Mouse (Mus musculus) heart, embryonic 11.5 days (tissue): ENCODE measurements around the gene Gng7. TPM values are rescaled to one million over a fixed set of nuclear protein-coding genes. Genes with fewer than 3 reads are reported as not detected.

ENCODE experiments used
- ATAC-seq: fragments of 200-750 bp; cut with Nextera tagmentation; replicated peaks from 2 replicates; pipeline ENCODE4 v1.8.0; 2017; ENCODE audit warnings: moderate library complexity; ENCODE audit not compliant: insufficient number of reproducible peaks, low FRiP score, low TSS enrichment
- H3K27ac ChIP-seq: fragments of 300-500 bp; sonication (generic); 2 replicates; pipeline ENCODE4 v1.5.1; 2014; ENCODE audit warnings: mild to moderate bottlenecking, low read depth, low read length
- H3K27me3 ChIP-seq: fragments of 300-500 bp; sonication (generic); 2 replicates; pipeline ENCODE4 v1.6.1; 2014; ENCODE audit warnings: mild to moderate bottlenecking, low read length, mixed read lengths; ENCODE audit not compliant: control insufficient read depth, insufficient read depth
- H3K36me3 ChIP-seq: fragments of 300-500 bp; sonication (generic); 2 replicates; pipeline ENCODE4 v1.6.1; 2014; ENCODE audit warnings: mild to moderate bottlenecking, low read length, moderate library complexity, mixed read lengths; ENCODE audit not compliant: control insufficient read depth, insufficient read depth
- H3K4me1 ChIP-seq: fragments of 300-500 bp; sonication (generic); 2 replicates; pipeline ENCODE4 v1.6.1; 2014; ENCODE audit warnings: low read length; ENCODE audit not compliant: control insufficient read depth, insufficient read depth
- H3K4me2 ChIP-seq: fragments of 300-500 bp; sonication (generic); 2 replicates; pipeline ENCODE4 v1.6.1; 2014; ENCODE audit warnings: mild to moderate bottlenecking, moderate library complexity
- H3K4me3 ChIP-seq: fragments of 300-500 bp; sonication (generic); 2 replicates; pipeline ENCODE4 v1.5.1; 2014; ENCODE audit warnings: low read depth, low read length
- H3K9ac ChIP-seq: fragments of 300-500 bp; sonication (generic); 2 replicates; pipeline ENCODE4 v1.6.1; 2014; ENCODE audit warnings: mild to moderate bottlenecking, low read depth, low read length, moderate library complexity
- H3K9me3 ChIP-seq: fragments of 300-500 bp; sonication (generic); replicated peaks from 2 replicates; pipeline ENCODE4 v1.6.1; 2016; ENCODE audit warnings: low read length; ENCODE audit not compliant: control insufficient read depth
- WGBS: fragments of 180-500 bp; shearing (Covaris S2); extraction: QIAGEN DNeasy Blood & Tissue Kit; methylation state at CpG from one replicate; pipeline ENCODE4 v1.1.7; 2014; ENCODE audit not compliant: insufficient replicate concordance; 5-methylcytosine and 5-hydroxymethylcytosine counted together
- polyA plus RNA-seq: library from polyadenylated mRNA; unstranded; fragments of >200 nt; fragmentation: Nextera tagmentation; extraction: Ambion mirVana; gene quantifications from 2 replicates; pipeline ENCODE4 v1.2.1, GENCODE M21; 2014

Gene Gng7
- polyA plus RNA-seq, 1 experiment from 2014 or later = 1.4 TPM

DNA sequence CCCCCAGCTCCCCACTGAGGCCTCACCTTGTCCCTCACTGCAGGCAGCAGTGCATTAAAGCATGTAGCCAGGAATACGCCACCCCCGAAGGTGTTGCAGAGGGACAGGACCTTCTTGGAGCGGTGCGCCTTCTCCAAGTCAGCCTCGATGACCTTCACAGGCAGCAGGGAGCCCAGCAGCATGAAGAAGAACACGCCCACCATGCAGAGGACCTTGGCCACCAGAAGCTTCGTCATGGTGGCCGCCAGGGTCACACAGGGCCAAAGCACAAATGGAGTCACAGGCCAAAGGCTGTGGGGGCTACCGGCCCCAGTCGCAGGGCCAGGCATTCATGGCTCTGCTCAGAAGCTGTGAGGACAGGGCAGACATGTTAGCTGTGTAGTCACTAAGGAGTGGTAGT lies 18.8 kb upstream of the Gng7 start:
- Histone ChIP-seq H3K4me3 (no peak overlapping the region), H3K27me3 (no peaks in the 10 kb centered on the region), H3K27ac (no peak overlapping the region), H3K4me1 (no peaks in the 10 kb centered on the region; the same call in 1 of the 2 replicates), H3K9me3 (no peaks in the 10 kb centered on the region), H3K4me2 (no peak overlapping the region), H3K9ac (no peak overlapping the region), H3K36me3 (0 out of 2 replicates have a peak, but pooled peaks cover 2% of the 10 kb centered on the region)
- 71% methylated on average over 10 of the region's 10 CpGs for WGBS
- no peak for ATAC-seq

GRCm38 (mm10) chr10:81029031-81029430 lies 14.3 kb upstream of the Gng7 start:
- Histone ChIP-seq H3K9ac (no peak overlapping the region), H3K4me1 (peaks cover 10% of the 10 kb centered on the region; the same call in 1 of the 2 replicates), H3K27me3 (peaks cover 22% of the 10 kb centered on the region), H3K9me3 (no peaks in the 10 kb centered on the region), H3K36me3 (0 out of 2 replicates have a peak, but pooled peaks cover 2% of the 10 kb centered on the region), H3K4me3 (no peak overlapping the region), H3K4me2 (no peak overlapping the region), H3K27ac (no peak overlapping the region)
- ATAC-seq = no peak
- 73% methylated on average over 10 of the region's 10 CpGs for WGBS

- ATAC-seq = no peak
- Histone ChIP-seq H3K36me3 (0 out of 2 replicates have a peak, but pooled peaks cover 2% of the 10 kb centered on the region), H3K9ac (no peak overlapping the region), H3K27ac (no peak overlapping the region), H3K4me2 (no peak overlapping the region), H3K4me1 (peaks cover 10% of the 10 kb centered on the region; the same call in 1 of the 2 replicates), H3K4me3 (no peak overlapping the region), H3K9me3 (no peaks in the 10 kb centered on the region), H3K27me3 (peaks cover 29% of the 10 kb centered on the region)
Observed at GRCm38 (mm10) chr10:81028219-81028618, 13.5 kb upstream of the Gng7 start.

DNA sequence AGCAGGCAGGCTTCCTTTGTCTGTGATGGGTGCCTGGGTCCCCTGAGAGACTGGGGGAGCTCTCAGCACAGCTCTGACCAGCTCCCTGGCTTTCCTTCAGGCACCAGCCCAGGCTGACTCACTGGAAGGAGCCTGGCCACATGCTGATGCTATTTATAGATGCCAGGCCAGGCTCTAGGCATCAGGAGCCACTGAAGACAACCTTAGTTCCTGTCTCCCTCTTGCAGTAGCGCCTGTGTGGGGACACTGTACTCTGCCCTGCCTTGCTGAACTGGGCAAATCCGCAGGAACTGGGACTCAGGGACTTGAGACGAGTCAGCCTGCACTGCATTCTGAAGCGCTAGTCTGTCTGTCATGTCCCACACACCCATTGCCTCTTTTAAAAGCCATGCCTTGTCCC lies 12.6 kb upstream of the Gng7 start:
- ATAC-seq = no peak
- peaks cover 10% of the 10 kb centered on the region; the same call in 1 of the 2 replicates for H3K4me1 ChIP-seq
- H3K4me3 ChIP-seq = no peak overlapping the region
- no peaks in the 10 kb centered on the region for H3K9me3 ChIP-seq
- peaks cover 34% of the 10 kb centered on the region for H3K27me3 ChIP-seq
- no peak overlapping the region for H3K4me2 ChIP-seq
- H3K36me3 ChIP-seq = 0 out of 2 replicates have a peak, but pooled peaks cover 2% of the 10 kb centered on the region
- H3K27ac ChIP-seq = 0 out of 2 replicates have a peak overlapping the region, but pooled peaks have one; percentile 22
- H3K9ac ChIP-seq = no peak overlapping the region
- WGBS = 57% methylated on average over 4 of the region's 4 CpGs

DNA sequence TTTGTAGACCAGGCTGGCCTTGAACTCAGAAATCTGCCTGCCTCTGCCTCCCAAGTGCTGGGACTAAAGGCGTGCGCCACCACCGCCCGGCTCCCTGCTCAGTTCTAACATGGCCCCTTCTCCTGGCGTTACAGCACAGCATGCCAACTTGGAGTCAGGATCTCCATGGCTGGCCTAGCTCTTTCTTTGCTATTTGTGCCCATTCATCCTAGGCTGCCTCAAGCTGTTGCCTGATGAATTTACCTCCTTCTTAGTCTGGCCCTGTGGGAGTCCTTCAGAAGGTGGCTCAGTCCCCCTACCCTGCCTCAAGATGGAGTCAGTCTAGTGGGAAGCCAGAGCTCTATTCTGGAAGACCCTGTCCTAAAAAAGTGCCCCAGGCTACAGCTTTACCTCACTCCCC lies 12.1 kb upstream of the Gng7 start:
- H3K4me3 ChIP-seq = no peak overlapping the region
- ATAC-seq = no peak
- peaks cover 10% of the 10 kb centered on the region; the same call in 1 of the 2 replicates for H3K4me1 ChIP-seq
- 0 out of 2 replicates have a peak, but pooled peaks cover 2% of the 10 kb centered on the region for H3K36me3 ChIP-seq
- WGBS = 91% methylated on average over 5 of the region's 5 CpGs
- H3K4me2 ChIP-seq = no peak overlapping the region
- H3K9ac ChIP-seq = no peak overlapping the region
- no peaks in the 10 kb centered on the region for H3K9me3 ChIP-seq
- no peak overlapping the region for H3K27ac ChIP-seq
- H3K27me3 ChIP-seq = peaks cover 39% of the 10 kb centered on the region

DNA sequence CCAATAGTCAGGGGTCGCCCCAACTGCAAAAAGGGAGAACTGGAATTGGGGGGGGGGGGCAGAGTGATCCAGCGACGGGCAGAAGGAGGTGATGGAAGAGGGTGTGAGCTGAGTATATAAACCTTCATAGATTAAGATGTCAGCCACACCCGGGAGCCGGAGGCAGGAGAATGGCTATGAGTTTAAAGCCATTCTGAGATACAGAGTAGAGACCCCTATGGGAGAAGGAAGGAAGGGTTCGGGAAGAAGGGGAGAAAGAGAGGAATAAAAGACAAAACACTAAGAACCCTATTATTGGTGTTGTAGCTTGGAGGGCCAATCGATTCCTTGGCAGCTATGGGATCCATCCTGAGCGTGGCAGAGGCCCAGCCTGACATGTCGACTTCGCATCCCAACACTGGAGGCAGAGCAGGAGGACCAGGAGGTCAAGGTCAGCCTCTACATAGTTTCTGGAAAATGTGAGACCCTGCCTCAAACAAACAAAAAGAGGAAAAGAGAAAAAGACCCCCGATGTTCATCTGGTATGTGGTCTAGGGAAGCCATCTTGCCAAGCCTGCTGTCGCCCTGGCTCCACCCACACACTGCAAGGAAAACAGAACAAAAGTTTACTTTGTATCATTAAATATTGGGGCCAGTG lies 11.0 kb upstream of the Gng7 start, which contains the start of gene Diras1:
Gene Diras1, minus strand, starts transcription at position 24 of the 637 bp plus-strand sequence.
- Histone ChIP-seq H3K27me3 (peaks cover 48% of the 10 kb centered on the region), H3K4me2 (peak within 1 kb of the TSS; percentile 57), H3K27ac (no peak within 1 kb of the TSS), H3K9me3 (no peaks in the 10 kb centered on the region), H3K36me3 (0 out of 2 replicates have a peak, but pooled peaks cover 2% of the 10 kb centered on the region), H3K9ac (no peak within 1 kb of the TSS), H3K4me1 (peaks cover 10% of the 10 kb centered on the region; the same call in 1 of the 2 replicates), H3K4me3 (peak within 1 kb of the TSS; percentile 26)
- WGBS = 53% methylated on average over 12 of the region's 12 CpGs
- no peak; the same call in 1 of the 2 replicates for ATAC-seq

- peak; percentile 32; the same call in 1 of the 2 replicates for ATAC-seq
- no peak overlapping the region for H3K9ac ChIP-seq
- peaks cover 10% of the 10 kb centered on the region; the same call in 1 of the 2 replicates for H3K4me1 ChIP-seq
- H3K9me3 ChIP-seq = no peaks in the 10 kb centered on the region
- no peaks in the 10 kb centered on the region for H3K36me3 ChIP-seq
- H3K4me3 ChIP-seq = peak overlapping the region; percentile 26
- H3K27me3 ChIP-seq = peaks cover 49% of the 10 kb centered on the region
- WGBS = 3% methylated on average over 26 of the region's 43 CpGs
- H3K4me2 ChIP-seq = peak overlapping the region; percentile 57
- no peak overlapping the region for H3K27ac ChIP-seq
Observed at GRCm38 (mm10) chr10:81025047-81025621, 10.4 kb upstream of the Gng7 start.

GRCm38 (mm10) chr10:81024346-81024937 lies 9.7 kb upstream of the Gng7 start:
- no peak overlapping the region for H3K9ac ChIP-seq
- H3K4me1 ChIP-seq = peaks cover 10% of the 10 kb centered on the region; the same call in 1 of the 2 replicates
- no peaks in the 10 kb centered on the region for H3K36me3 ChIP-seq
- peaks cover 52% of the 10 kb centered on the region for H3K27me3 ChIP-seq
- no peak overlapping the region for H3K4me2 ChIP-seq
- no peak for ATAC-seq
- no peak overlapping the region for H3K27ac ChIP-seq
- 65% methylated on average over 5 of the region's 5 CpGs for WGBS
- no peak overlapping the region for H3K4me3 ChIP-seq
- no peaks in the 10 kb centered on the region for H3K9me3 ChIP-seq
